Mouse (Mus musculus): ENCODE results near the gene P4hb. TPM values are rescaled to one million over a fixed set of nuclear protein-coding genes. Genes with fewer than 3 reads are reported as not detected.
"Not testable (repeated sequence)": the region's sequence is repeated elsewhere in the genome, so short reads cannot be mapped to it uniquely, and the experiment has no call there.

Gene P4hb
- polyA plus RNA-seq, 1 experiment from 2014 or later: 897 TPM

DNA sequence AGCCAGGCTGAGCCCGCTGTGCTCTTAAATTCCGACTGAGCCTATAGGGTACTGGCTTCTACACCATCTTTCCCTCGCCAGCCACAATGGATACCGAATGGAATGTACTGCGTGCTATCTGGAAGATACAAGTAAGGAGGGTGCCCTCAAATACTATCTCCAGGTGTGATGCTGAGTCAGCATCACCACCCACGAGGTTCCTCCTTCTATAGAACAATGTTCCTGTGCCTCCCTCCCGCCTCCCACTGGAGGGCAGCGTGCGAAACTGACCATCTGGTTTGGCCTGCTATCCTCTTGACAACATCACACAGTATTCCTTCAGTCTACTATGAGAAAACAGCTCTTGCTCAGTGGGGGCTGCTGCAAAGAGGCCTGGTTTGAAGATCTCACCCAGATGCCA lies 7.9 kb downstream of the P4hb start:
- Histone ChIP-seq H3K4me3 (ENCODE audit: low read depth, low read length) (no peak overlapping the region), H3K4me2 (ENCODE audit: low read depth, low read length) (no peak overlapping the region), H3K27me3 (ENCODE audit: control insufficient read depth, insufficient read depth, low read depth, low read length) (no peaks in the 10 kb centered on the region), H3K9ac (ENCODE audit: low read depth, low read length) (no peak overlapping the region), H3K36me3 (ENCODE audit: control insufficient read depth, insufficient read depth) (peaks cover 76% of the 10 kb centered on the region), H3K9me3 (replicated peaks; ENCODE audit: control insufficient read depth, low read length) (no peaks in the 10 kb centered on the region), H3K4me1 (ENCODE audit: control insufficient read depth, low read depth, low read length) (no peaks in the 10 kb centered on the region; the same call in 1 of the 2 replicates), H3K27ac (ENCODE audit: low read length) (no peak overlapping the region)
- no peak for ATAC-seq (ENCODE audit: low read depth)
- 75% methylated on average over 9 of the region's 9 CpGs for WGBS (ENCODE audit: insufficient replicate concordance)

DNA sequence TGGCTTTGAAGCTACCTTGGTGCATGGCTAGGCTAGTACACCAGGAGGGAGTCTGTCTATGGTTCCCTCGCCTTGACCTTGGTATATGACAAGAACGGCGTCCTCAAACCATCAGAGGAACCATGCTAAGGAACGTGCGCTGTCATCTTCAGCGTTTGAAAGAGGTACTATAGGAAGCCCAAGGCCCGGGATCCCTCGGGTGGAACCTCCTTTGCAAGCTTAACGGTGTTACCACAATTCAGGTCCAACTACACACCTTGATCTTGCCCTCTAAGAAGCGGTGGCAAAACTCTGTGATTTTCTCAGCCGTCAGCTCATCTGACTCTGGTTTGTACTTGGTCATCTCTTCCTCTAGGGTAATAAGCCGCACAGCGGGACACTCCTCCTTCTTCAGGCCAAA lies 10.1 kb downstream of the P4hb start:
- H3K9ac ChIP-seq (ENCODE audit: low read depth, low read length): no peak overlapping the region
- H3K4me1 ChIP-seq (ENCODE audit: control insufficient read depth, low read depth, low read length): no peaks in the 10 kb centered on the region
- no peak overlapping the region for H3K4me2 ChIP-seq (ENCODE audit: low read depth, low read length)
- no peaks in the 10 kb centered on the region for H3K27me3 ChIP-seq (ENCODE audit: control insufficient read depth, insufficient read depth, low read depth, low read length)
- H3K27ac ChIP-seq (ENCODE audit: low read length): no peak overlapping the region
- no peak overlapping the region for H3K4me3 ChIP-seq (ENCODE audit: low read depth, low read length)
- peaks cover 67% of the 10 kb centered on the region for H3K36me3 ChIP-seq (ENCODE audit: control insufficient read depth, insufficient read depth)
- no peaks in the 10 kb centered on the region for H3K9me3 ChIP-seq (replicated peaks; ENCODE audit: control insufficient read depth, low read length)
- WGBS (ENCODE audit: insufficient replicate concordance): 88% methylated on average over 13 of the region's 13 CpGs
- no peak for ATAC-seq (ENCODE audit: low read depth)

DNA sequence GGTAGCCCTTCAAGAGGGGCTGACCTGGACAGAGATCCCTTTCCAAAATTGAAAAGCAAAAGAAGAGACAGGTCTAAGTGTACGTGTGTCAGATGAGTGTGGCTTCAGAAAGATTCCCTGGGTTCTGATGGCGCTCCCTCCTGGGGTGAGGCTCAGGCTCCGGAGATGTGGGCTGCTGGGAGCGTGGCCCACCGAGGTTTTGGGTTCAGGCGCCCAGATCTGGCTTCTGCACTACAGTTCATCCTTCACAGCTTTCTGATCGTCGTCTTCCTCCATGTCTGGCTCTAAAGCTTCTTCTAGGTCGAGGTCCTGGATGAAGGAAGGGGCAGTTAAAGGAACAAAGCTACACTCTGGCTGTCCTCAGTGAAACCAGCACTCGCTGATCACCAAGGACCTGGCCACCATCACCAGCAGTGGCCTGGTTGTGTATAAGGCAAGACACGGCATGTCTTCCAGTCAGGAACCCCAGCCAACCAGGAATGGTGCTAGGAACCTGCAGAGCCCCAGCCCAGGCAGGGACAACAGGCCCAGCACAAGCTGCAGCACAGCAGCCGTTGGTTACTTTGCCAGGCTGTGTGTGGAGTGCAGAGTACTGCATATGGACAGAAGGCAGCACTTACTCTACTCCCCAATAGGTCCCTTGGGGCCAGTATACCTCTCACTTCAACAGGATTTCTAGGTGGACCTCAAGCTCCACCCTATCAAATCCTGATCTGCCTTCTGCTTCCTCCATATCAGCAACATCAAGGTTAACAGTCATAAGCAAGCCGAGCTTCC lies 11.9 kb downstream of the P4hb start:
- WGBS (ENCODE audit: insufficient replicate concordance): 74% methylated on average over 13 of the region's 13 CpGs
- no peak overlapping the region for H3K9ac ChIP-seq (ENCODE audit: low read depth, low read length)
- H3K4me2 ChIP-seq (ENCODE audit: low read depth, low read length): no peak overlapping the region
- ATAC-seq (ENCODE audit: low read depth): no peak
- no peaks in the 10 kb centered on the region for H3K4me1 ChIP-seq (ENCODE audit: control insufficient read depth, low read depth, low read length)
- no peak overlapping the region for H3K27ac ChIP-seq (ENCODE audit: low read length)
- H3K36me3 ChIP-seq (ENCODE audit: control insufficient read depth, insufficient read depth): peaks cover 54% of the 10 kb centered on the region
- H3K27me3 ChIP-seq (ENCODE audit: control insufficient read depth, insufficient read depth, low read depth, low read length): no peaks in the 10 kb centered on the region
- H3K4me3 ChIP-seq (ENCODE audit: low read depth, low read length): no peak overlapping the region
- no peaks in the 10 kb centered on the region for H3K9me3 ChIP-seq (replicated peaks; ENCODE audit: control insufficient read depth, low read length)

DNA sequence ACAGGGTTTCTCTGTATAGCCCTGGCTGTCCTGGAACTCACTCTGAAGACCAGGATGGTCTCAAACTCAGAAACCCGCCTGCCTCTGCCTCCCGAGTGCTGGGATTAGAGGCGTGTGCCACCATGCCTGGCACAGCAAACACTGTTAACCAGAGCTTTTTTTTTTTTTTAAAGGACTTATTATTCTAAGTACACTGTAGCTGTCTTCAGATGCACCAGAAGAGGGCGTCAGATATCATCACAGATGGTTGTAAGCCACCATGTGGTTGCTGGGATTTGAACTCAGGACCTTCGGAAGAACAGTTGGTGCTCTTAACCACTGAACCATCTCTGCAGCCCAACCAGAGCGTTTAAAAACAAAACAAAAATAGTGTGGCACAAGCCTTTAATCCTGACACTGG lies 14.2 kb downstream of the P4hb start:
- H3K27me3 ChIP-seq (ENCODE audit: control insufficient read depth, insufficient read depth, low read depth, low read length); H3K4me3 ChIP-seq (ENCODE audit: low read depth, low read length); ATAC-seq (ENCODE audit: low read depth); H3K4me1 ChIP-seq (ENCODE audit: control insufficient read depth, low read depth, low read length); H3K4me2 ChIP-seq (ENCODE audit: low read depth, low read length); H3K9ac ChIP-seq (ENCODE audit: low read depth, low read length); H3K9me3 ChIP-seq (replicated peaks; ENCODE audit: control insufficient read depth, low read length); H3K27ac ChIP-seq (ENCODE audit: low read length): not testable (repeated sequence)
- peaks cover 39% of the 10 kb centered on the region for H3K36me3 ChIP-seq (ENCODE audit: control insufficient read depth, insufficient read depth)
- 77% methylated on average over 6 of the region's 6 CpGs for WGBS (ENCODE audit: insufficient replicate concordance)

DNA sequence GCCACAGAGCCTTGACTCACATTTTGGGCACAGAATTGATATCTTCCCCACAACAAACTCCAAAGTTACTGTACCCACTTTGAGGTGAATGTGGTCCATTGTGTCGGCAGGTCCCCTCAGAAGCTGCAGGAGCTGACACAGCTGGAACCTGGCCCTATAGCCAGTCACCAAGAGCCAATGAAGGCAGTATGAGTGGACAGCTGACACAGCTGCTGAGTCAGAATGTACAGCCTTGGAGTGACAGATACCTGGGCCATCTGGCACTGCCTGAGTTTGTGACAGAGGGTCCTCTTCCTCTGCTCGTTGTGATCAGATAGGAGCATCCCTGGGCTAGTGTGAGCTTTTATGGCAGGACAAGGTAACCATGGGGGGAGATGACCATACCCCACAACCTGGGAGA lies 17.8 kb downstream of the P4hb start:
- no peak overlapping the region for H3K4me2 ChIP-seq (ENCODE audit: low read depth, low read length)
- no peak overlapping the region for H3K9ac ChIP-seq (ENCODE audit: low read depth, low read length)
- peaks cover 4% of the 10 kb centered on the region for H3K36me3 ChIP-seq (ENCODE audit: control insufficient read depth, insufficient read depth)
- H3K27me3 ChIP-seq (ENCODE audit: control insufficient read depth, insufficient read depth, low read depth, low read length): no peaks in the 10 kb centered on the region
- no peak for ATAC-seq (ENCODE audit: low read depth)
- H3K27ac ChIP-seq (ENCODE audit: low read length): no peak overlapping the region
- 37% methylated on average over 2 of the region's 2 CpGs for WGBS (ENCODE audit: insufficient replicate concordance)
- H3K9me3 ChIP-seq (replicated peaks; ENCODE audit: control insufficient read depth, low read length): no peaks in the 10 kb centered on the region
- H3K4me3 ChIP-seq (ENCODE audit: low read depth, low read length): no peak overlapping the region
- peaks cover under 1% of the 10 kb centered on the region for H3K4me1 ChIP-seq (ENCODE audit: control insufficient read depth, low read depth, low read length)

DNA sequence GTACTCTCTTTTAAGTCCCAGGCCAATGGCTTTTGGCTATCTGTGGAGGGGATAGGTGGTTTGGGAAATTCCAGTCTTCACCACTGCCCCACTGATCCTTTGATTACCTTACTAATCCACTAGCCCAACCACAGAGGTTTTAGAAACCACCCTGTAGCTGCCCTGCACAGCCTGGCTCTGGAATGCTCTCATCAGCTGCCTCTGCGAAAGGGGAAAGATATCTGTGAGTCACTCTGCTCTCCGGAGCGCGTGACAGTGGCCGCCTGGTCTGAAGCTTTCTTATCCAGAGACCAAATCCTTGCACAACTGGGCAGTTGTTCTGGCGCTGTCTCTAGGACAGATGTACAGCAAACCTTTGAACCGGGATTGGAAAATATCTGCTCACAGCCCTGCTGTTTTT lies 18.2 kb downstream of the P4hb start:
- no peak overlapping the region for H3K4me3 ChIP-seq (ENCODE audit: low read depth, low read length)
- H3K4me2 ChIP-seq (ENCODE audit: low read depth, low read length): no peak overlapping the region
- peak; percentile 38; the same call in 1 of the 2 replicates for ATAC-seq (ENCODE audit: low read depth)
- peaks cover 4% of the 10 kb centered on the region for H3K4me1 ChIP-seq (ENCODE audit: control insufficient read depth, low read depth, low read length)
- no peaks in the 10 kb centered on the region for H3K27me3 ChIP-seq (ENCODE audit: control insufficient read depth, insufficient read depth, low read depth, low read length)
- H3K9ac ChIP-seq (ENCODE audit: low read depth, low read length): no peak overlapping the region
- no peaks in the 10 kb centered on the region for H3K9me3 ChIP-seq (replicated peaks; ENCODE audit: control insufficient read depth, low read length)
- H3K36me3 ChIP-seq (ENCODE audit: control insufficient read depth, insufficient read depth): no peaks in the 10 kb centered on the region
- 55% methylated on average over 7 of the region's 7 CpGs for WGBS (ENCODE audit: insufficient replicate concordance)
- no peak overlapping the region for H3K27ac ChIP-seq (ENCODE audit: low read length)

DNA sequence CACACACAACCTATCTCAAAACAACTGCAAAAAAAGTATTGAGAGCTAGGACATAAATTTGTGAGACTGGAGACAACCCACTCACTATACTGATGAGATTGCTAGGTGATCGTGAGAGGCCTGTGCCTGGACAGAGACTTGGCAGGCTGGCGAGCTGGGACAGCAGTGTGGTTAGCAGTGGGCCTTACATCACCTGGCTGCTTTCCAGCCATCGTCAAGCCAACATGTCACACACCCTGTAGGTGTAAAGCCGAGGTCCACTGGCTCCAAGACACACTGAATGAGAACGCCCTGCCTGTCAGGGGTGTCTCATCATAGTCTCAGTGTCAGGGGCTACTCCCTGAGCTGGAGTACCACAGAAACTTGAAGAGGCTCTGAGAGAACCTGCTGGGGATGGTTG lies 20.3 kb downstream of the P4hb start:
- Histone ChIP-seq H3K4me3 (ENCODE audit: low read depth, low read length) (no peak overlapping the region), H3K9ac (ENCODE audit: low read depth, low read length) (no peak overlapping the region), H3K27ac (ENCODE audit: low read length) (no peak overlapping the region), H3K27me3 (ENCODE audit: control insufficient read depth, insufficient read depth, low read depth, low read length) (no peaks in the 10 kb centered on the region), H3K9me3 (replicated peaks; ENCODE audit: control insufficient read depth, low read length) (no peaks in the 10 kb centered on the region), H3K4me1 (ENCODE audit: control insufficient read depth, low read depth, low read length) (peaks cover 21% of the 10 kb centered on the region), H3K4me2 (ENCODE audit: low read depth, low read length) (no peak overlapping the region), H3K36me3 (ENCODE audit: control insufficient read depth, insufficient read depth) (no peaks in the 10 kb centered on the region)
- 62% methylated on average over 5 of the region's 5 CpGs for WGBS (ENCODE audit: insufficient replicate concordance)
- ATAC-seq (ENCODE audit: low read depth): no peak

DNA sequence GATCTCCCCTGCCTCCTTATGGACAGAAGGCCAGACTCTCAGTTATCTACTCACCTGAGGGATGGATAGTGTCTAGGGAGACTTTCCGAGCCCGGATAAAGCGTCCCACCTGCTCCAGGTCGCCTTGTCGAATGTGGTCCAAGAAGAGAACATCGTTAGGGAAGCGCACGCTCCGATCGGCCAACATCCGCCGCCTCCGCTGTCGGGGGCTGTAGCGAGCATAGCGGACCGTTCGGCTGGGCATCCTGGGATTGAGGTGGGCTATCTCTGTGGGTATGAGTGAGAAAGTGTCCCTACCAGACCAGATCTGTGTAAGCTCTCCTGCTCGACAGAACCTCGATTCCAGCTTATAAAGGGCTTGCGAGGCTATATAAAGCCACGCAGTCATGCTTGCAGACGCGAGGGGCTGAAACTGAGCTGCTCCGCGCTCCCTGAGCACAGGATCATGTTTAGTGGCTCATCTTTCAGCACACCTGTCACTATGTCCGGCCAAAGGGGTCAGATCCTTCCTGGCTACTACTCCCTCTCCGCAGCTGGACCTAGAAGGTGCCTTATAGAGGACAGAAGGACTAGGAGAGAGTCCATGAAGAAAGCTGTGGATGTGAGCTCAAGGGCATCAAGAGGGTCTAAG lies 22.1 kb downstream of the P4hb start, which contains the start of gene Ppp1r27:
Ppp1r27 (minus strand) TSS at position 323 of the 631 bp plus-strand sequence.
- H3K9ac ChIP-seq (ENCODE audit: low read depth, low read length): peak within 1 kb of the TSS; percentile 93

More for the DNA sequence above, 22.1 kb downstream of the P4hb start, which contains the start of gene Ppp1r27:
- H3K9me3 ChIP-seq (replicated peaks; ENCODE audit: control insufficient read depth, low read length): no peaks in the 10 kb centered on the region
- H3K4me2 ChIP-seq (ENCODE audit: low read depth, low read length): peak within 1 kb of the TSS; percentile 93
- no peak within 1 kb of the TSS for H3K27ac ChIP-seq (ENCODE audit: low read length)
- H3K4me3 ChIP-seq (ENCODE audit: low read depth, low read length): peak within 1 kb of the TSS; percentile 78
- no peaks in the 10 kb centered on the region for H3K36me3 ChIP-seq (ENCODE audit: control insufficient read depth, insufficient read depth)
- ATAC-seq (ENCODE audit: low read depth): no peak
- 89% methylated on average over 28 of the region's 28 CpGs for WGBS (ENCODE audit: insufficient replicate concordance)
- H3K27me3 ChIP-seq (ENCODE audit: control insufficient read depth, insufficient read depth, low read depth, low read length): no peaks in the 10 kb centered on the region
- peaks cover 27% of the 10 kb centered on the region for H3K4me1 ChIP-seq (ENCODE audit: control insufficient read depth, low read depth, low read length)
